Mouse (Mus musculus) monocyte, adult 5-6 weeks (primary cell): ENCODE results near the gene Ermard. TPM values are rescaled to one million over a fixed set of nuclear protein-coding genes. Genes with fewer than 3 reads are reported as not detected.

Source experiments
- ATAC-seq: fragments of 153-309, 156-312 bp; replicated peaks from 2 replicates; pipeline ENCODE4 v1.8.0; 2017; ENCODE audit warnings: mild to moderate bottlenecking; ENCODE audit not compliant: low TSS enrichment, insufficient number of reproducible peaks, severe bottlenecking, poor library complexity, low FRiP score
- total RNA-seq: library from RNA; stranded (forward); fragments of 200-1000, 200-491, 200-594 nt; gene quantifications from 3 replicates; pipeline ENCODE4 v1.2.3, GENCODE M21; 2017

Ermard gene
- total RNA-seq, 1 experiment from 2014 or later, result 95.1 TPM

GRCm38 (mm10) chr17:15055925-15056324, 14.9 kb downstream of the Ermard start:
- ATAC-seq, result no peak

- no peak for ATAC-seq
Measured at GRCm38 (mm10) chr17:15058161-15058591, 17.2 kb downstream of the Ermard start.

GRCm38 (mm10) chr17:15059646-15060045, 18.6 kb downstream of the Ermard start:
- ATAC-seq, result no peak

- no peak for ATAC-seq
Measured at GRCm38 (mm10) chr17:15060356-15060755, 19.3 kb downstream of the Ermard start.

DNA sequence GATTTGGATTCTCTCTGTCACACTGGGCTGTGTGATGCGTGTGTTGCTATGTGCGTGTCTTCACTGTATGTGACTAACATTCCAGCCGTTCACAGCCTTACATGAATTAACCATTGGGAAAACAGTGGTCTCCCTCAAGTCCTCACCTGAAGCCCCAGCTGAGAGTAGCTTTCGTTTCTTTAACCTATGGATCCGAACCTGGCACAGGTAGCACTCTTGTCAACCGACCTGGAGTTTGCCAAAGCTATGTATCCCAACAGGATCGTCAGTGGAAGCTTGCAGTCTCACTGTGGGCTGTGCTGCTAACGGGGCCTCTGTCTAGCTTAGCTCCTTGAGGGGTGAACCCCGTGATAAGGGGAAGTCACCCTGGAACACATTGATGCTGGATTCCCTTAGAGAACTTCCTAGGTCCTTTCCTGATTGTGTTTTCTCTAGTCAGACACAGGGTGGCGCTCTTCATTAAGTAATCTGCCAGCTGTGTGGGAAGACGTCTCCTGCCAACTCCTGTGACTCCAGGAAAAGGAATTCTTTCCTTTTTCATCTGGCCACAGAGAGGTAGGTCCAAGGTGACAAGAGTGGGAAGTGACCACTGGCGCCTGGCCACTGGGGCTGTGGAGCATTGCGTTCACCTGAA, 24.5 kb downstream of the Ermard start:
- no peak for ATAC-seq

DNA sequence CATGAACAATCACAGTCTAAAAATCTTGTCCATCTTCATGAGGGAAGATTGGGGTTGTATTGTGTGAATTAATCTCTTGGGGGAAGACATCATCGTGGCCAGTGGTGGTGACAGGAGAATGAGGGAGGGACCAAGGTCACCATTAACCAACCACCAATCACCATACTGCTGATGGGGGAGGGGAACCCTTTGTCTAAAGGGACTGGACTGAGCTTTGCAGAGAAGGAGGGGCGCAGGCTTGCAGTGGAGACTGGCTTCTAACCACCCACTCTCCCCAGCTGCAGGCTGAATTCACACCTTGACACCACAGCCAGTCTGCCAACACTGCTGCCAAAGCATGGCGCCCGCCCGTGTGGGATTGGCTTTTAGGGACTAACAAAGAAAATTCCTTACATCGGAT, 25.1 kb downstream of the Ermard start:
- no peak for ATAC-seq

DNA sequence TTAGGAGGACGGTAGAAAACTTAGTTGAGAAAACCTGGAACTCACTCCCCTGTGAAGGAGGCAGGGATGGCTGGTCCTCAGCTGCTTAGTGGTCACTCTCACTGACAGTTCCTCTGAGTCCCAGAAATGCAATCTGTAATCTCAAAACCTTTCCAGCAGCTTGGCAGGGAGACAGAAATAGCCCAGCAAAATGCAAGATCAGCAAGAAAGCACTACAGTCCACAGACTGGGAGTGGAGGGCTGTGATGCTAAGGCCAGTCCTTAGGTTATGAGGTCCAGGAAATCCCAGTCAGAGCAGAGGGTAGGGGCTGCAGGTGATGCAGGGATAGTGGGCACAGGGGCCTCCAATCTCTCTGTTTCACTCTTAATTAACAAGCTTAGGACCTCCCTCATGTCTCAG, 25.9 kb downstream of the Ermard start:
- no peak for ATAC-seq

DNA sequence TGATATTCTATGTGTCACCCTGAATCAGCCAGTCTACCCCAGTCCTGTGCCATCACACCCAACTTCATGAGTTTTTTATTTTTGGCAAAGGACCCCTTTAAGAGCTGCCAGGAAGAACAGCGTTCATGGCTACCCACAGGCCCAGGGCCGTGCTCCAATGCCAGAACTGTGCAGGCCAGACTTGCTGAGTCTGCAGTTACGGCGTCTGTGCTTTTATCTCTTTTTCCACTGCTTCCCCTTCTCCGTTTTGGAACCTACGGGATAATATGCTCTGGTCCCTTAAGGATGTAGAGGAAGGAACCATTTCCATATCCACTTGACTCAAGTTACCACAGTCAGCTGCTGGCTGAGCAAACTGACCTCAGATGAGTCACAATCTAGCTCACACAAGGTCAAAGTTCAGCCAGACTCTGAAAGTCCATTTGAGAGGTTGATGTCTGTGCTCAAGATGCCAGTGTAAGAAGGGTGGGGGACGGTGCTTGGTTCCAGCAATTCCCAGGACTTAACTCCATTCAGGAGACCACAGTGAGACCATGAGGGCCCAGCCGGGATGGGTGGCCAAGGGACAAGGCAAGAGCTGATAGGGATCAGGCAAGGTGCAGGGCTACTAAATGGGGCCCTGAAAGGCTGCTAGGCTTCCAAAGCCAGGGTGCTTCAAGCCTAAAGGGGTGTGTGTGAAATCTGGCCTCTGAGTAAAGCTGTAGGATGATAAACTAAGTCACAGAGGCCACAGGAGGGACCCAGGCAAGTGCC, 27.2 kb downstream of the Ermard start:
- ATAC-seq, result no peak

DNA sequence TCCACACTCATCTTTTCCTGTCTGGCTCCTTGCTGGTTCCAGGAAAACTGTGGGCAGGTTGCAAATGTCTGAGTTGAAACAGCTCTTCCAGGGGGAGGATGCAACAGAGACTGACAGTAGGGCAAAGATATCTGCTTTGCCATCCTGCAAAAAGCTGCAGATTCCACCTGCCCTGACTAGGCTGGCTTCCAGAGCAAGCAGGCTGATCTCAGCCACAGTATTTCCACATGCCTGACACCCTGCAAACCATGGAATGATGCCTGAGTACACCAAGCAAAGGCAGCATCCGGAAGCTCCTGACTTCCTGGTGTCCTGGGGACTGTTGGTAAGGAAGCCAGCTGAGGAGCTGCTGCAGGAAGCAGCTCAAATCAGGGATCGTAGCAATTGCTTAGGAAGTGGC, 28.1 kb downstream of the Ermard start:
- ATAC-seq, result no peak

DNA sequence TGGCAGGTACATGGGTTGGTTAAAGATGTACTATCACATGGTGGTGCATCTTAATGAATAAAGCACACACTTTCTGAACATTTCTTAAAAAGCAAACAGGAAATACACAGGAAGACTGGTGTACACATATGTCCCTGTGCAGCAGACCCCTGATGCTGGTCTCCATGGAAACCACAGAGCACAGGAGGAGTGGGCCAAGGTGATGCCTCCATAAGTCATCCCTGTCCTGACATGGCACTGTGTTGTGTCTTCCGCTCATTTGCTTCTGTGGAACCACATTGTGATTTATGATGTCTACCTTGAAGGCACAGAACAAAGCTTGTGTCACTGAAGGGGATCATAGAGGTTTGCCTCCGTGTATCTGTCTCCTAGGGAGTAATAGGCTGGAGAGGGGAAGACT, 31.2 kb downstream of the Ermard start:
- ATAC-seq, result no peak

GRCm38 (mm10) chr17:15075033-15075432, 34.0 kb downstream of the Ermard start:
- ATAC-seq, result no peak

DNA sequence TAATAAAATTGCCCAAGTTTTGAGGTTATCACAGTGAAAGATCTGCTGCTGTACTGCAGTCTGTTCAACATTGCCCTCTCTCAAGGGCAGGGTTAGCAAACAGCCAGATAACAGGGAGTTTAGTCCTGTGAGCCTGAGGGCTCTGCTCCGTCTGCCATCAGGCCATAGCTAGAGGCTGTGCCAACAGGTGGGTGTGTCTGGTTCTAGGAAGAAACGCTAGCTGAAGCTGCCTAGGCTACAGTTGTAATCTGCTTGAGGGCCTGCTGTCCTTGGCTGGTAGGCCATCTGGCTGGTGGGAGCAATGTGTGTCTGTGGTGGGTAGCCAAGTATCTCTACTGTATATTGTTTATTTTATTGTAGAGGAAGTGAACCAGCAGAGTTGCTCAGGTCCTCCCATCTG, 36.5 kb downstream of the Ermard start:
- no peak for ATAC-seq

- no peak for ATAC-seq
Measured at GRCm38 (mm10) chr17:15084226-15084848, 43.3 kb downstream of the Ermard start.

DNA sequence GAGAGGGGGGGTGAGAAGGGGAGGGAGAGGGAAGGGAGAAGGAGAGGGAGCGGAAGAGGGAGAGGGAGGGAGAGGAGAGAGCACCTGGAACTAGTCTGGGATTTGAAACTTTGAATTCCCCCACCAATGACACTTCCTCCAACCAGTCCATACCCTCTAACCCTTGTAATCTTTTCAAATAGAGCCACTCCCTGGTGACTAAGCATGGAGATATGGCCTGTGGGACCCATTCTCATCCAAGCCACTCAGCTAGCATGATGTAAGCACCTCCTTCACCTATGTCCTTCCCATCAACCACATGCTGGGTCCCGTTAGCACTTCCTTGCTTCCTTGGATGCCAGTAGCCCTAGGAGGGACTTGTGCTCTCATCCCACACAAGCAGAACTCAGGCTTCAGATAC, 44.0 kb downstream of the Ermard start:
- no peak for ATAC-seq

- ATAC-seq, result no peak
Measured at GRCm38 (mm10) chr17:15088166-15088565, 47.2 kb downstream of the Ermard start.

GRCm38 (mm10) chr17:15088591-15089001, 47.6 kb downstream of the Ermard start:
- ATAC-seq, result no peak

- ATAC-seq, result no peak
Measured at GRCm38 (mm10) chr17:15091739-15092138, 50.7 kb downstream of the Ermard start.

DNA sequence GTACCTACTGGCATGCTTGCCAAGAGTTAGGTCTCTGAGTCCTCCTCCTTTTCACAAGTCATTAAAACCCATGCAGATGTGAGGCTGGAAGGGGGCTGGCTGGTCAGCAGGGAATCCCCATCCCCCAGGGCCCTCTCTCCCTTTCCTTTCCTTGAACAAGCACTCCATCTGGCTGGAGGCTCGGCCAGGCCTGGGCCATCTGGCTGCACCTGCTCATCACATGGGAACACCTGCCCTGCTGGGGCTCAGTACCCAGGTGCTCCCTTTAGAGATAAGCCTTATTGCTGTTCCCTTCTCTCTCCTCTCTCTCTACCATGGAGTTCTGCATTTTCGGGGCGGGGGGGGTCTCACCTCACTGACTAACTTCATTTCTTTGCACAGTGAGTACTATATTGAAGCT, 52.5 kb downstream of the Ermard start:
- no peak for ATAC-seq

GRCm38 (mm10) chr17:15096853-15097252, 55.8 kb downstream of the Ermard start:
- no peak for ATAC-seq

DNA sequence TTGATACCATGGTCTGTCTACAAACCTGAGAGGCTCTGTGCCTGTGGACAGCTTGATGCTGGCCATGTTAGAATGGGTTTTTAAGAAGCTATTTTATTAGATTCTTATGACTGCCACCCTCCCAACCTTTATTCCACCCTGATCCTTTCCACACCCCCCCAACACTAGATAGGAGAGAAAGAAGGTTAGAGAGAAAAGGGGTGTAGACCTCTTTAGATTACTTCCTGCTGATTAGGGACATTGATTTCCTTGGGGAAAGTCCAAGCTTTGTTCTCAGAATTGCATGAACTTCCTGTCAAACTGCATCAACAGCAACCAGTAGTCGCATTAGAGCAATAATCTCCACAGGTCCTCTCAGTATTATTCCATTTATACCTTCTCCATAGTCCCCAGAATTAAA, 57.7 kb downstream of the Ermard start:
- no peak for ATAC-seq
